8 mouse cellular contexts compared by ENCODE assay signal in the genomic region with DNA sequence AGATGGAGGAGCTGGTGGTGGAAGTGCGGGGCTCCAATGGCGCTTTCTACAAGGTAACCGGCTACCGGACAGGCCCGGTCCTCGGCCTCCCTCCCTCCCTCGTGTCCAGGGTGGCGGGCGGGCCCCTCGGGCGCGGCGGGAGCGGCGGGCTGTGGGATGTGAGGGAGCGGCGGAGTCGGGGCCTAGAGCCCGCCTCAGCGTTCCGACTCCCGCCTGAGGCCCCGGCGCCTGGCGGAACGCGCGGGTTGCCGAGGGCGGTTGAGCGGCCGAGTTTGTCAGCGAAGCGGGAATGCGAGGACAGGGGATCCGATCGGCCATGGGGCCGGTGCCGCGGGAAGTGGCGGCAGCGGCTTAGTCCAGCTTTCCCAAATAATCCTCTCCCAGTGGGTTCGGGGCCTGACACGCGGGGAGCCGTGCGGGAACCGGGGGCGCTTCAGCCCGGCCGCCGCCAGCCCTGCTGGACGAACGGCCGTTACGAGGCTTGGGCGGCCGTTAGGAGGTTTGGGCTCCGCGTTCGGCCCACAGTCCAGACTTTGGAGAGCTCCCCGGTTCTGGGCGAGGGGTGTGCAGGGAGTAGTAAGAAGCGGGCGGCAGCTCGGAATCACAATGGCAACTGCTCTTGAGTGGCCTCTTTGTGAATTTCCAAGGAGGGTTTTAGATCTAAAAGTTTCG. TPM values are rescaled to one million over a fixed set of nuclear protein-coding genes. Genes with fewer than 3 reads are reported as not detected.
DNase-seq lines count a peak whose midpoint lies in the region; ATAC-seq lines count a peak whose summit lies in the region.

No protein-coding gene starts in this region.

- H3K4me2 ChIP-seq in embryonic facial prominence, embryonic 12.5 days (replicated peaks) = peak overlapping the region; percentile 42
- peak overlapping the region; percentile 27 for H3K4me2 ChIP-seq in limb, embryonic 15.5 days
- peak overlapping the region; percentile 53 for H3K4me2 ChIP-seq in midbrain, embryonic 16.5 days (ENCODE audit: low read length)

- WGBS in embryonic facial prominence, embryonic 12.5 days = 17% methylated on average over 64 of the region's 67 CpGs
- WGBS in hindbrain, embryonic 10.5 days = 28% methylated on average over 67 of the region's 67 CpGs
- 24% methylated on average over 54 of the region's 67 CpGs for WGBS in limb, embryonic 15.5 days
- WGBS in midbrain, embryonic 16.5 days = 13% methylated on average over 52 of the region's 67 CpGs

- peak; percentile 12 for DNase-seq in right cerebral cortex, postnatal 14 days
- no peak for DNase-seq in right cerebral cortex, postnatal 4 days
- DNase-seq in WW6 (ENCODE audit: low read depth, low spot score) = peak; percentile 13
- DNase-seq in hindbrain, embryonic 10.5 days (ENCODE audit: low spot score) = peak; percentile 55
- DNase-seq in right cerebral cortex, adult 18-20 months = no peak

- H3K27ac ChIP-seq in embryonic facial prominence, embryonic 12.5 days = peak overlapping the region; percentile 94
- peak overlapping the region; percentile 96 for H3K27ac ChIP-seq in hindbrain, embryonic 10.5 days
- peak overlapping the region; percentile 91 for H3K27ac ChIP-seq in limb, embryonic 15.5 days
- H3K27ac ChIP-seq in midbrain, embryonic 16.5 days (ENCODE audit: low read length) = peak overlapping the region; percentile 86

- no peaks in the 10 kb centered on the region for H3K9me3 ChIP-seq in embryonic facial prominence, embryonic 12.5 days
- peaks cover 5% of the 10 kb centered on the region; the same call in 1 of the 2 replicates for H3K9me3 ChIP-seq in hindbrain, embryonic 10.5 days
- H3K9me3 ChIP-seq in limb, embryonic 15.5 days = no peaks in the 10 kb centered on the region
- no peaks in the 10 kb centered on the region for H3K9me3 ChIP-seq in midbrain, embryonic 16.5 days (replicated peaks; ENCODE audit: control insufficient read depth, low read length, poor library complexity, severe bottlenecking)

- ATAC-seq in embryonic facial prominence, embryonic 12.5 days (ENCODE audit: insufficient number of reproducible peaks, insufficient read depth, low FRiP score, low TSS enrichment) = peak; percentile 76
- peak; percentile 74 for ATAC-seq in limb, embryonic 15.5 days (ENCODE audit: insufficient number of reproducible peaks, low FRiP score, low TSS enrichment, low read depth)
- peak; percentile 80 for ATAC-seq in midbrain, embryonic 16.5 days

- no peaks in the 10 kb centered on the region for H3K4me1 ChIP-seq in embryonic facial prominence, embryonic 12.5 days
- H3K4me1 ChIP-seq in hindbrain, embryonic 10.5 days (replicated peaks) = no peaks in the 10 kb centered on the region
- no peaks in the 10 kb centered on the region for H3K4me1 ChIP-seq in limb, embryonic 15.5 days
- no peaks in the 10 kb centered on the region for H3K4me1 ChIP-seq in midbrain, embryonic 16.5 days (ENCODE audit: control insufficient read depth, insufficient read depth, low read length)

- H3K9ac ChIP-seq in embryonic facial prominence, embryonic 12.5 days = peak overlapping the region; percentile 79
- peak overlapping the region; percentile 71 for H3K9ac ChIP-seq in limb, embryonic 15.5 days
- H3K9ac ChIP-seq in midbrain, embryonic 16.5 days (ENCODE audit: low read depth, low read length) = peak overlapping the region; percentile 78

- no peaks in the 10 kb centered on the region for H3K27me3 ChIP-seq in embryonic facial prominence, embryonic 12.5 days
- no peaks in the 10 kb centered on the region for H3K27me3 ChIP-seq in hindbrain, embryonic 10.5 days (ENCODE audit: insufficient read depth, poor library complexity, severe bottlenecking)
- no peaks in the 10 kb centered on the region for H3K27me3 ChIP-seq in limb, embryonic 15.5 days
- no peaks in the 10 kb centered on the region for H3K27me3 ChIP-seq in midbrain, embryonic 16.5 days (ENCODE audit: control insufficient read depth, insufficient read depth, low read depth, low read length)

- H3K4me3 ChIP-seq in embryonic facial prominence, embryonic 12.5 days = peak overlapping the region; percentile 61
- peak overlapping the region; percentile 69 for H3K4me3 ChIP-seq in hindbrain, embryonic 10.5 days
- H3K4me3 ChIP-seq in limb, embryonic 15.5 days = peak overlapping the region; percentile 63
- peak overlapping the region; percentile 51 for H3K4me3 ChIP-seq in midbrain, embryonic 16.5 days (ENCODE audit: low read depth, low read length)

- no peaks in the 10 kb centered on the region for H3K36me3 ChIP-seq in embryonic facial prominence, embryonic 12.5 days
- no peaks in the 10 kb centered on the region for H3K36me3 ChIP-seq in hindbrain, embryonic 10.5 days
- H3K36me3 ChIP-seq in limb, embryonic 15.5 days = no peaks in the 10 kb centered on the region
- H3K36me3 ChIP-seq in midbrain, embryonic 16.5 days (ENCODE audit: control insufficient read depth, insufficient read depth, low read length) = no peaks in the 10 kb centered on the region

RNA-seq across cellular contexts. Expression of a gene that starts 0.6 kb away (rescaled TPM):
- polyA plus RNA-seq in embryonic facial prominence, embryonic 12.5 days (2016; fragmentation: Nextera tagmentation; extraction: Ambion mirVana) = 79.6 and 81.2 TPM in 2 replicates
- polyA plus RNA-seq in hindbrain, embryonic 10.5 days (2016; fragmentation: Nextera tagmentation; extraction: Ambion mirVana) = 49.1 and 55.1 TPM in 2 replicates
- polyA plus RNA-seq in limb, embryonic 15.5 days (2015; fragmentation: Nextera tagmentation; extraction: Ambion mirVana) = 48.5 and 59.3 TPM in 2 replicates
- polyA plus RNA-seq in midbrain, embryonic 16.5 days (2015; fragmentation: Nextera tagmentation; extraction: Ambion mirVana) = 48.7 and 55.6 TPM in 2 replicates

Comparison
In these comparisons a context has a peak if more than half of its experiments do, and no peak if none do; other contexts are left out.
1. DNase-seq: peak in right cerebral cortex, postnatal 14 days (single experiment), WW6 (single experiment) and hindbrain, embryonic 10.5 days (single experiment); none in right cerebral cortex, postnatal 4 days (single experiment) and right cerebral cortex, adult 18-20 months (single experiment).
2. Peak in every context shown above with its lines, with median percentiles within 50 percentile points of each other: ATAC-seq, H3K27ac ChIP-seq, H3K4me2 ChIP-seq, H3K4me3 ChIP-seq and H3K9ac ChIP-seq.